Mouse (Mus musculus) limb, embryonic 14.5 days (tissue): Measurements from ENCODE around the gene Agt. TPM values are rescaled to one million over a fixed set of nuclear protein-coding genes. Genes with fewer than 3 reads are reported as not detected.

Experiments used
- ATAC-seq: fragments of 200-750 bp; cut with Nextera tagmentation; 2 replicates; pipeline ENCODE4 v1.8.0; 2017; ENCODE audit warnings: low read depth, moderate number of reproducible peaks, moderate TSS enrichment; ENCODE audit not compliant: low FRiP score
- DNase-seq: peaks from one replicate; pipeline ENCODE4 v3.0.0-alpha.2; 2015; ENCODE audit warnings: low spot score
- H3K27ac ChIP-seq: fragments of 300-500 bp; sonication (generic); replicated peaks from 2 replicates; pipeline ENCODE4 v1.5.1; 2014; ENCODE audit warnings: low read depth, mild to moderate bottlenecking, low read length, moderate library complexity, mixed read lengths
- H3K27me3 ChIP-seq: fragments of 300-500 bp; sonication (generic); 2 replicates; pipeline ENCODE4 v1.6.1; 2014; ENCODE audit warnings: low read length, mixed read lengths; ENCODE audit not compliant: control insufficient read depth, insufficient read depth
- H3K36me3 ChIP-seq: fragments of 300-500 bp; sonication (generic); 2 replicates; pipeline ENCODE4 v1.6.1; 2014; ENCODE audit warnings: mild to moderate bottlenecking, low read length, moderate library complexity, mixed read lengths; ENCODE audit not compliant: control insufficient read depth, insufficient read depth
- H3K4me1 ChIP-seq: fragments of 300-500 bp; sonication (generic); 2 replicates; pipeline ENCODE4 v1.6.1; 2014; ENCODE audit warnings: antibody characterized with exemption, low read length, mixed read lengths; ENCODE audit not compliant: control insufficient read depth, insufficient read depth
- H3K4me2 ChIP-seq: fragments of 300-500 bp; sonication (generic); replicated peaks from 2 replicates; pipeline ENCODE4 v1.6.1; 2014; ENCODE audit warnings: low read depth, mild to moderate bottlenecking, low read length, moderate library complexity; ENCODE audit not compliant: severe bottlenecking
- H3K4me3 ChIP-seq: fragments of 300-500 bp; sonication (generic); replicated peaks from 2 replicates; pipeline ENCODE4 v1.5.1; 2014; ENCODE audit warnings: low read length
- H3K9ac ChIP-seq: fragments of 300-500 bp; sonication (generic); 2 replicates; pipeline ENCODE4 v1.6.1; 2014; ENCODE audit warnings: mild to moderate bottlenecking, low read depth, low read length, moderate library complexity; ENCODE audit not compliant: severe bottlenecking
- H3K9me3 ChIP-seq: fragments of 300-500 bp; sonication (generic); 2 replicates; pipeline ENCODE4 v1.6.1; 2016; ENCODE audit warnings: low read length; ENCODE audit not compliant: control insufficient read depth
- POLR2A ChIP-seq: fragments of 200-500 bp; IDR thresholded peaks from 2 replicates; pipeline ENCODE4 v1.8.0; 2012; ENCODE audit warnings: inconsistent platforms, mild to moderate bottlenecking, moderate library complexity, borderline replicate concordance; ENCODE audit not compliant: insufficient read depth, insufficient read length; ENCODE audit errors: extremely low read depth
- WGBS: fragments of 180-500 bp; shearing (Covaris S2); extraction: QIAGEN DNeasy Blood & Tissue Kit; methylation state at CpG from one replicate; pipeline ENCODE4 v1.1.7; 2014; 5-methylcytosine and 5-hydroxymethylcytosine counted together
- polyA plus RNA-seq, 2 experiments: library from polyadenylated mRNA; depleted of rRNA in 1 of 2; stranded (reverse) in 1 of 2; unstranded in 1 of 2; fragments of >200 nt; fragmentation: Nextera tagmentation in 1 of 2; extraction: Ambion mirVana in 1 of 2; gene quantifications; 2 replicates each; pipeline versions ENCODE4 v1.2.1 to v1.2.3; 2012 to 2014

The Agt gene
- polyA plus RNA-seq, 2 experiments = 1.1 to 1.5 TPM

- 74% methylated on average over 13 of the region's 13 CpGs for WGBS
- ATAC-seq = no peak
- DNase-seq = no peak
Observed at GRCm38 (mm10) chr8:124608239-124608971, 38.9 kb upstream of the Agt start.

GRCm38 (mm10) chr8:124604066-124604465, 34.6 kb upstream of the Agt start:
- no peak overlapping the region for H3K4me3 ChIP-seq
- no peak for ATAC-seq
- TF ChIP-seq POLR2A = no peak
- DNase-seq = no peak
- H3K9me3 ChIP-seq = no peaks in the 10 kb centered on the region
- H3K4me1 ChIP-seq = no peaks in the 10 kb centered on the region
- no peak overlapping the region for H3K27ac ChIP-seq
- no peaks in the 10 kb centered on the region for H3K27me3 ChIP-seq
- no peak overlapping the region for H3K4me2 ChIP-seq
- H3K9ac ChIP-seq = no peak overlapping the region
- 73% methylated on average over 5 of the region's 5 CpGs for WGBS
- no peaks in the 10 kb centered on the region for H3K36me3 ChIP-seq

More at GRCm38 (mm10) chr8:124608239-124608971, 38.9 kb upstream of the Agt start:
- H3K27ac ChIP-seq = no peak overlapping the region
- TF ChIP-seq POLR2A = no peak
- H3K4me2 ChIP-seq = no peak overlapping the region
- no peaks in the 10 kb centered on the region for H3K36me3 ChIP-seq
- H3K4me3 ChIP-seq = no peak overlapping the region
- H3K4me1 ChIP-seq = no peaks in the 10 kb centered on the region
- H3K27me3 ChIP-seq = no peaks in the 10 kb centered on the region
- H3K9ac ChIP-seq = no peak overlapping the region
- H3K9me3 ChIP-seq = no peaks in the 10 kb centered on the region

GRCm38 (mm10) chr8:124589393-124589792, 19.9 kb upstream of the Agt start:
- WGBS = 83% methylated on average over 4 of the region's 4 CpGs
- TF ChIP-seq POLR2A = no peak
- ATAC-seq (no peak), DNase-seq (no peak)
- Histone ChIP-seq H3K4me1 (no peaks in the 10 kb centered on the region), H3K9ac (no peak overlapping the region), H3K27ac (no peak overlapping the region), H3K9me3 (no peaks in the 10 kb centered on the region), H3K27me3 (no peaks in the 10 kb centered on the region), H3K4me3 (no peak overlapping the region), H3K36me3 (no peaks in the 10 kb centered on the region), H3K4me2 (no peak overlapping the region)

- ATAC-seq (no peak), DNase-seq (no peak)
- TF ChIP-seq POLR2A = no peak
- Histone ChIP-seq H3K27ac (no peak overlapping the region), H3K4me2 (no peak overlapping the region), H3K4me3 (no peak overlapping the region), H3K27me3 (no peaks in the 10 kb centered on the region), H3K36me3 (no peaks in the 10 kb centered on the region), H3K4me1 (no peaks in the 10 kb centered on the region), H3K9ac (no peak overlapping the region), H3K9me3 (no peaks in the 10 kb centered on the region)
- 81% methylated on average over 2 of the region's 2 CpGs for WGBS
Observed at GRCm38 (mm10) chr8:124586556-124586955, 17.1 kb upstream of the Agt start.

GRCm38 (mm10) chr8:124585718-124586425, 16.4 kb upstream of the Agt start:
- no peak overlapping the region for H3K4me2 ChIP-seq
- WGBS = 24% methylated on average over 2 of the region's 3 CpGs
- no peaks in the 10 kb centered on the region for H3K27me3 ChIP-seq
- H3K36me3 ChIP-seq = no peaks in the 10 kb centered on the region
- no peak overlapping the region for H3K4me3 ChIP-seq
- H3K4me1 ChIP-seq = no peaks in the 10 kb centered on the region
- ATAC-seq (no peak), DNase-seq (no peak)
- no peak for TF ChIP-seq POLR2A
- H3K9ac ChIP-seq = no peak overlapping the region
- no peaks in the 10 kb centered on the region for H3K9me3 ChIP-seq
- H3K27ac ChIP-seq = no peak overlapping the region
